Comparison of ENCODE assay signal across 25 mouse cellular contexts in the genomic region with DNA sequence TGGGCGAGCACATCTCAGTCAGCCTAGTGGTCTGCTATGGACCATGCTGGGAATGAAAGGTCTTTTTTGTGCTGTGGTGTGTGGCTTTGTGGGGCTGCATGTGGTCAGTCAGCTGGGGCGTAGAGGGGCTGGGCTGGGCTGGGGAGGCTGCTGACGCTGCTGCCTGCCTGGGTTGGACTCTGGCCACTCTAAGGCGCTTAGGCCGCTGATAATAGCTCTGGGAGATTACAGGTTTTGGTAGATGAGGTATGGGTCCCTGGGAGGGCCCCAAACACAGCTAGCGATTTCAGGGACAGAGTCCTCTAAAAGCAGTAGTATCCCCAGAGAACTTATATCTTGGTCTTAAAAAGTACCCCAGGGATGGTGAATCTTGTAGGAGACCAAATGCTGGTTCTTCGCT. TPM values are rescaled to one million over a fixed set of nuclear protein-coding genes. Genes with fewer than 3 reads are reported as not detected.
DNase-seq lines count a peak whose midpoint lies in the region; ATAC-seq lines count a peak whose summit lies in the region.
"Had no signal": no experiment of that assay in that cellular context is flagged by ENCODE, and none has a peak within 500 bp of the region (broad histone marks: within the 10 kb centered on the region; RNA-seq: fewer than 3 reads in every experiment).

No protein-coding gene starts in this region.

- H3K4me3 ChIP-seq in embryonic facial prominence, embryonic 14.5 days (ENCODE audit: low read depth, low read length): no peak overlapping the region
- H3K4me3 ChIP-seq in embryonic facial prominence, embryonic 10.5 days: no peak overlapping the region
- H3K4me3 ChIP-seq in midbrain, embryonic 13.5 days (replicated peaks): no peak overlapping the region
- H3K4me3 ChIP-seq in midbrain, embryonic 15.5 days: no peak overlapping the region
- no peak overlapping the region for H3K4me3 ChIP-seq in intestine, embryonic 15.5 days (replicated peaks)
- H3K4me3 ChIP-seq: embryonic facial prominence, embryonic 12.5 days; heart, embryonic 13.5 days had no signal

- H3K27ac ChIP-seq in embryonic facial prominence, embryonic 14.5 days (replicated peaks; ENCODE audit: low read depth, low read length): no peak overlapping the region
- H3K27ac ChIP-seq in embryonic facial prominence, embryonic 10.5 days (replicated peaks): no peak overlapping the region
- no peak overlapping the region for H3K27ac ChIP-seq in midbrain, embryonic 13.5 days
- H3K27ac ChIP-seq in midbrain, embryonic 15.5 days: no peak overlapping the region
- H3K27ac ChIP-seq in intestine, embryonic 15.5 days: peak overlapping the region; percentile 51; the same call in 1 of the 2 replicates
- H3K27ac ChIP-seq: embryonic facial prominence, embryonic 12.5 days; heart, embryonic 13.5 days; hindbrain, embryonic 14.5 days had no signal

- DNase-seq in embryonic facial prominence, embryonic 14.5 days (ENCODE audit: low spot score): no peak
- no peak for DNase-seq in embryonic facial prominence, embryonic 10.5 days (ENCODE audit: low spot score)
- peak; percentile 64 for DNase-seq in yolk sac, embryonic 10.5 days (ENCODE audit: low spot score)
- no peak for DNase-seq in heart, postnatal 4 days
- DNase-seq: adrenal gland, adult 8-10 months; adrenal gland, postnatal 36 days; B cell, adult 2 months; cerebellum, adult 11 months; cerebellum, adult 8-10 months; cerebellum, postnatal 14 days; embryo, embryonic 11 days; gastrocnemius, postnatal 36 days; heart, adult 11 months; heart, postnatal 36 days had no signal

- 0 out of 2 replicates have a peak overlapping the region, but pooled peaks have one; percentile 3 for H3K9ac ChIP-seq in embryonic facial prominence, embryonic 14.5 days (ENCODE audit: low read depth, low read length)
- 0 out of 2 replicates have a peak overlapping the region, but pooled peaks have one; percentile 12 for H3K9ac ChIP-seq in midbrain, embryonic 13.5 days (replicated peaks)
- no peak overlapping the region for H3K9ac ChIP-seq in midbrain, embryonic 15.5 days
- no peak overlapping the region for H3K9ac ChIP-seq in intestine, embryonic 15.5 days
- H3K9ac ChIP-seq: embryonic facial prominence, embryonic 12.5 days; heart, embryonic 13.5 days; hindbrain, embryonic 14.5 days had no signal

- no peaks in the 10 kb centered on the region for H3K9me3 ChIP-seq in embryonic facial prominence, embryonic 14.5 days (ENCODE audit: control insufficient read depth, low read length)
- H3K9me3 ChIP-seq in embryonic facial prominence, embryonic 10.5 days: no peaks in the 10 kb centered on the region
- H3K9me3 ChIP-seq in midbrain, embryonic 13.5 days: no peaks in the 10 kb centered on the region
- H3K9me3 ChIP-seq in midbrain, embryonic 15.5 days: no peaks in the 10 kb centered on the region
- no peaks in the 10 kb centered on the region for H3K9me3 ChIP-seq in intestine, embryonic 15.5 days
- H3K9me3 ChIP-seq: embryonic facial prominence, embryonic 12.5 days; G1E; heart, embryonic 13.5 days had no signal

- H3K27me3 ChIP-seq in embryonic facial prominence, embryonic 14.5 days (replicated peaks; ENCODE audit: control insufficient read depth, insufficient read depth, low read length): no peaks in the 10 kb centered on the region
- no peaks in the 10 kb centered on the region for H3K27me3 ChIP-seq in embryonic facial prominence, embryonic 10.5 days (replicated peaks; ENCODE audit: low read depth, poor library complexity, severe bottlenecking)
- H3K27me3 ChIP-seq in midbrain, embryonic 13.5 days: no peaks in the 10 kb centered on the region
- H3K27me3 ChIP-seq in midbrain, embryonic 15.5 days (replicated peaks): no peaks in the 10 kb centered on the region
- no peaks in the 10 kb centered on the region for H3K27me3 ChIP-seq in intestine, embryonic 15.5 days (replicated peaks)
- H3K27me3 ChIP-seq: embryonic facial prominence, embryonic 12.5 days had no signal

- 79% methylated on average over 7 of the region's 7 CpGs for WGBS in embryonic facial prominence, embryonic 14.5 days
- 87% methylated on average over 7 of the region's 7 CpGs for WGBS in embryonic facial prominence, embryonic 10.5 days
- WGBS in midbrain, embryonic 13.5 days: 76% methylated on average over 7 of the region's 7 CpGs
- 82% methylated on average over 7 of the region's 7 CpGs for WGBS in midbrain, embryonic 15.5 days
- 65% methylated on average over 7 of the region's 7 CpGs for WGBS in intestine, embryonic 15.5 days

- H3K4me2 ChIP-seq in embryonic facial prominence, embryonic 14.5 days (ENCODE audit: low read depth, low read length): no peak overlapping the region
- no peak overlapping the region for H3K4me2 ChIP-seq in midbrain, embryonic 13.5 days (replicated peaks)
- H3K4me2 ChIP-seq in midbrain, embryonic 15.5 days: no peak overlapping the region
- peak overlapping the region; percentile 85; the same call in 1 of the 2 replicates for H3K4me2 ChIP-seq in intestine, embryonic 15.5 days (replicated peaks)
- H3K4me2 ChIP-seq: embryonic facial prominence, embryonic 12.5 days; heart, embryonic 13.5 days; hindbrain, embryonic 14.5 days had no signal

- H3K4me1 ChIP-seq in embryonic facial prominence, embryonic 14.5 days (ENCODE audit: control insufficient read depth, insufficient read depth, low read length): peaks cover 9% of the 10 kb centered on the region
- peaks cover 59% of the 10 kb centered on the region for H3K4me1 ChIP-seq in embryonic facial prominence, embryonic 10.5 days
- peaks cover 59% of the 10 kb centered on the region for H3K4me1 ChIP-seq in midbrain, embryonic 13.5 days (replicated peaks)
- peaks cover 49% of the 10 kb centered on the region for H3K4me1 ChIP-seq in midbrain, embryonic 15.5 days
- H3K4me1 ChIP-seq in intestine, embryonic 15.5 days (replicated peaks): peaks cover 60% of the 10 kb centered on the region

- ATAC-seq in embryonic facial prominence, embryonic 14.5 days (ENCODE audit: low read depth): no peak
- ATAC-seq in midbrain, embryonic 13.5 days: no peak
- ATAC-seq in midbrain, embryonic 15.5 days (replicated peaks): no peak
- ATAC-seq in intestine, embryonic 15.5 days: peak; percentile 39
- ATAC-seq: CD4-positive, CD25-positive, alpha-beta regulatory T cell, adult 4 months; forebrain, embryonic 14.5 days had no signal

- 0 out of 2 replicates have a peak, but pooled peaks cover 11% of the 10 kb centered on the region for H3K36me3 ChIP-seq in embryonic facial prominence, embryonic 14.5 days (ENCODE audit: control insufficient read depth, insufficient read depth, low read length)
- H3K36me3 ChIP-seq in embryonic facial prominence, embryonic 10.5 days (replicated peaks): peaks cover 96% of the 10 kb centered on the region
- H3K36me3 ChIP-seq in midbrain, embryonic 13.5 days: peaks cover 57% of the 10 kb centered on the region
- H3K36me3 ChIP-seq in midbrain, embryonic 15.5 days (replicated peaks): peaks cover 7% of the 10 kb centered on the region
- no peaks in the 10 kb centered on the region for H3K36me3 ChIP-seq in intestine, embryonic 15.5 days
- H3K36me3 ChIP-seq: G1E; heart, embryonic 13.5 days had no signal

RNA-seq across cellular contexts. Expression of a gene that starts 7.2 kb away (rescaled TPM):
- polyA plus RNA-seq in embryonic facial prominence, embryonic 14.5 days (2014; fragmentation: Nextera tagmentation; extraction: Ambion mirVana): 21.4 and 26.3 TPM in 2 replicates
- polyA plus RNA-seq in embryonic facial prominence, embryonic 10.5 days (2016; fragmentation: Nextera tagmentation; extraction: Ambion mirVana): 92.8 and 95.9 TPM in 2 replicates
- 89.0 and 94.9 TPM in 2 replicates for polyA plus RNA-seq in midbrain, embryonic 13.5 days (2015; fragmentation: Nextera tagmentation; extraction: Ambion mirVana)
- 80.6 and 83.2 TPM in 2 replicates for polyA plus RNA-seq in midbrain, embryonic 15.5 days (2015; fragmentation: Nextera tagmentation; extraction: Ambion mirVana)
- 68.7 and 77.8 TPM in 2 replicates for polyA plus RNA-seq in intestine, embryonic 15.5 days (2015; fragmentation: Nextera tagmentation; extraction: Ambion mirVana)
- 1 to 10 TPM; 2.5 to 3.1 TPM for total RNA-seq in heart, postnatal 4 days (2021)
- polyA plus RNA-seq: G1E had no signal

RNA-seq across cellular contexts. Expression of a gene that starts 11.0 kb away (rescaled TPM):
- polyA plus RNA-seq in embryonic facial prominence, embryonic 14.5 days (2014; fragmentation: Nextera tagmentation; extraction: Ambion mirVana): 192 and 231 TPM in 2 replicates
- 75.1 and 82.5 TPM in 2 replicates for polyA plus RNA-seq in embryonic facial prominence, embryonic 10.5 days (2016; fragmentation: Nextera tagmentation; extraction: Ambion mirVana)
- 44.0 and 49.9 TPM in 2 replicates for polyA plus RNA-seq in midbrain, embryonic 13.5 days (2015; fragmentation: Nextera tagmentation; extraction: Ambion mirVana)
- polyA plus RNA-seq in midbrain, embryonic 15.5 days (2015; fragmentation: Nextera tagmentation; extraction: Ambion mirVana): 57.2 and 58.7 TPM in 2 replicates
- polyA plus RNA-seq in intestine, embryonic 15.5 days (2015; fragmentation: Nextera tagmentation; extraction: Ambion mirVana): 388 and 395 TPM in 2 replicates
- total RNA-seq in heart, postnatal 4 days (2021): 100 to 1,000 TPM; 230 to 244 TPM

RNA-seq across cellular contexts. Expression of a gene that starts 13.7 kb away (rescaled TPM):
- polyA plus RNA-seq in embryonic facial prominence, embryonic 14.5 days (2014; fragmentation: Nextera tagmentation; extraction: Ambion mirVana): 0.68 and 0.77 TPM in 2 replicates
- not detected in 2 replicates for polyA plus RNA-seq in embryonic facial prominence, embryonic 10.5 days (2016; fragmentation: Nextera tagmentation; extraction: Ambion mirVana)
- 0.31 TPM in 1 of 2 replicates, not detected in the other for polyA plus RNA-seq in midbrain, embryonic 13.5 days (2015; fragmentation: Nextera tagmentation; extraction: Ambion mirVana)
- 0.13 and 0.47 TPM in 2 replicates for polyA plus RNA-seq in midbrain, embryonic 15.5 days (2015; fragmentation: Nextera tagmentation; extraction: Ambion mirVana)
- 2.2 and 2.5 TPM in 2 replicates for polyA plus RNA-seq in intestine, embryonic 15.5 days (2015; fragmentation: Nextera tagmentation; extraction: Ambion mirVana)
- 1 to 10 TPM; 1.4 to 1.8 TPM for total RNA-seq in heart, postnatal 4 days (2021)
- total RNA-seq: common myeloid progenitor, adult 5-6 weeks; G1E; gastrocnemius, adult 8-10 months had no signal
- polyA plus RNA-seq: CD4-positive, CD25-positive, alpha-beta regulatory T cell, adult 4 months; G1E had no signal

RNA-seq across cellular contexts. Expression of a gene that starts 31.8 kb away (rescaled TPM):
- polyA plus RNA-seq in embryonic facial prominence, embryonic 14.5 days (2014; fragmentation: Nextera tagmentation; extraction: Ambion mirVana): 6.5 and 8.9 TPM in 2 replicates
- 1.3 TPM in 2 replicates for polyA plus RNA-seq in embryonic facial prominence, embryonic 10.5 days (2016; fragmentation: Nextera tagmentation; extraction: Ambion mirVana)
- polyA plus RNA-seq in midbrain, embryonic 13.5 days (2015; fragmentation: Nextera tagmentation; extraction: Ambion mirVana): 1.9 and 2.0 TPM in 2 replicates
- 3.7 and 4.2 TPM in 2 replicates for polyA plus RNA-seq in midbrain, embryonic 15.5 days (2015; fragmentation: Nextera tagmentation; extraction: Ambion mirVana)
- polyA plus RNA-seq in intestine, embryonic 15.5 days (2015; fragmentation: Nextera tagmentation; extraction: Ambion mirVana): 1.1 and 1.2 TPM in 2 replicates
- total RNA-seq in heart, postnatal 4 days (2021): 1 to 10 TPM; 3.3 to 3.5 TPM
- total RNA-seq: gastrocnemius, adult 8-10 months had no signal
- polyA plus RNA-seq: G1E had no signal

Comparison
In these comparisons a context has a peak if more than half of its experiments do, and no peak if none do; other contexts are left out.
1. H3K9ac ChIP-seq: peak in embryonic facial prominence, embryonic 14.5 days (single experiment) and midbrain, embryonic 13.5 days (single experiment); none in midbrain, embryonic 15.5 days (single experiment) and intestine, embryonic 15.5 days (single experiment).